Mouse (Mus musculus) v-Abl transformed pro-B cells (cell line): ENCODE data around the gene Klra10.
"Not testable (repeated sequence)": the region's sequence is repeated elsewhere in the genome, so short reads cannot be mapped to it uniquely, and the experiment has no call there.

ENCODE experiments used
- in situ Hi-C, 2 experiments: fragments of 400-800 bp; cut with MboI; formaldehyde crosslinking; loops; one replicate each; pipeline ENCODE4 v1.15.1; 2025; ENCODE audit not compliant: unreplicated experiment in 2 of 2

Klra10 gene

DNA sequence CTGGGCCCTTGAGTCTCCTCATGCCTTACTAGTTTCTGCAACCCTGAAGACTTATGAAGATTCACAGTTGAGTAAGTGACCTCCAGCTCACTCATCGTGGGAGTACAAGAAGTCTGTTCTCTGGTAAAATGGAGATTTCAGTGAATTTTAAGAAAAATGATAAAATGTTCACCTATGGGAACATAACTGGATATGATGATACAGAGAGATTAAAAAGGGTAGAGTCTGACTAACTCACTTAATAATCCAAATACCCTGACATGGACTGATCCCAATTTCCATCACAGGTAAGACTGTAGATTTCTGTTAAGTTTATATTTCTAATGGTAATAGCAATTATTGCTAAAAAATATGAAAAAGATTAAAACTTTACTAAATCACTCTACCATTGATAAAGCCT is at the start of gene Klra10:
Klra10 (minus strand) TSS at position 101 of the 400 bp plus-strand sequence.
- in situ Hi-C loops, result not testable (repeated sequence)

DNA sequence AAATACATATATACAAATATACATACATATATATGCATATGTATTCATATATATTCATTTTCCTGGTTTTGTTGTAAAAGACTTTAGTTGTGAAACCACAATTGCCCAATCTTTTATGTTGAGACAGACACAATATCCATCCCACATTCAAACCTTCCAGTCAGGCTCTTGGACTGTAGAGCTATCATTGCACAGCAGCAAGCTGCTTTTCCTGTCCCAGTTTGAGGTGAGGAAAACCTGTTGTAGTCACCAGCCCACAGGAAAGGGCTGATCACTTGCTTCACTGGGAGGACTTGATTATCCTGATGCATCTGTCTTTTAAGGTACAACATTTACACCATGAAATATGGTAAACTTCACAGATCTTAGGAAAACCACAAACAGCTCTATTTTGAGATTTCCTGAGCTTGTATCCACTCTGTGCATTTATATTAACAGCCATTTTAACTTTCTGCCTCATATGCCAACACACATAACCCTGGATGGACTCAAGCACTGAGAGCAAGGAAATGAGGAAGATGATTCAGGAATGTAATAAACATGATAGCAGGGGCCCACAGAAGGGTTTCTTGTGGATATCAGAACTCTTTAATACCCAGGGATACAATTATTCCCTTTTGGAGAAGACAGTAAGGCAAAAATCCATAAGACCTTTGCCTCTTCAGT is 6.4 kb upstream of the Klra10 start:
- in situ Hi-C loops, result no loop called here

DNA sequence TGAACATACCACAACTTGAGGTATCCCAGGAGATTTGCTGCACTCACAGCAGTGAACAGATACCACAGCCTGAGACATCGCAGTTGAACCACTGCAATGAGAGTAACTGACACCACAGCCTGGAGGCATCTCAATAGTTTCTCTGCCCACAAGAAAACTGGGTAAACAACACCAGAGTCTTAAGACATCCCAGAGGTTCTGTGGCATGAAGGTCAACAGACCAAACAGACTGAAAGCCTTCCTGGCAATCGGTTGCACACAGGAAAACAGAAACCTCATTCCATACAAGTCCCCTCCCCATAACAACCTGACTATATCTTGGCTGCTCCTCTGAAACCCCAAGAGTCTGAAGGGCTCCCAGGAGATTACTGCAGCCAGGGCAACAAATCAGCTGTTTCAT is 26.4 kb downstream of the Klra10 start:
- in situ Hi-C loops, result no loop called here

DNA sequence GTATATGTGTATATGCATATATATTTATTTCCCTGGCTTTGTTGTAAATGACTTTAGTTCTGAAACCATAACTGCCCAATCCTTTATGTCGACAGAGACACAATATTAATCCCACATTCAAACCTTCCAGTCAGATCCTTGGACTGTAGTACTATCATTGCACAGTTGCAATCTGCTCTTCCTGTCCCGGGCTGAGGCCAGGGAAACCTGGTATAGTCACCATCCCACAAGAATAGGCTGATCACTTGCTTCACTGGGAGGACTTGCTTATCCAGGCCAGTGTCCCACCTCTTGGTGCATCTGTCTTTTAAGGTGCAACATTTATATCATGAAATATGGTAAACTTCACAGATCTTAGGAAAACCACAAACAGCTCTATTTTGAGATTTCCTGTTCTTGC is 44.2 kb downstream of the Klra10 start:
- in situ Hi-C loops, result loop anchor here (5.0 to 25.0 kb wide), 7 partner anchors 205 to 1117 kb away; partner anchors contain the start of genes Klra5 (in 1 of the 2), Klre1 (in 1 of the 2), Magohb (in 1 of the 2) and Styk1 (in 1 of the 2)

DNA sequence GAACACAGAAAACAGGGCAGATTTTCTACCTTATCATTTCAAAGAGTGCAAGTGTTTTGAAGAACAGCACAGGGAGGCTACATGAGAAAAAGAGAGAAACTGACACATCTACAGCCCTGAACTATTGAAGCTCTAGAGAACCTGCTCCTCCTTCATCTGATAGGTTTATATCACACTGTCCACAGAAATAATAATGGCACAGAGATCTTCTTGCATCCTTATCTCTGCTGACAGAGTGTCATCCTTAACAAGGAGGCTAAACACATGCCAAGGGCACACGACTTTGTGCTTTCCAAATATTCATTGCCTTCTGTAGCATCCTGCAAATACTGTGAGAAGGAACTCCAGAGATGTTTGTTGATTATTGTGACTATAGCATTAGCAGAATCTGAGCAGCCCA is 45.1 kb downstream of the Klra10 start:
- in situ Hi-C loops, result loop anchor here (5.0 to 25.0 kb wide), 7 partner anchors 204 to 1118 kb away; partner anchors contain the start of genes Klra5 (in 1 of the 2), Klre1 (in 1 of the 2), Magohb (in 1 of the 2) and Styk1 (in 1 of the 2)

DNA sequence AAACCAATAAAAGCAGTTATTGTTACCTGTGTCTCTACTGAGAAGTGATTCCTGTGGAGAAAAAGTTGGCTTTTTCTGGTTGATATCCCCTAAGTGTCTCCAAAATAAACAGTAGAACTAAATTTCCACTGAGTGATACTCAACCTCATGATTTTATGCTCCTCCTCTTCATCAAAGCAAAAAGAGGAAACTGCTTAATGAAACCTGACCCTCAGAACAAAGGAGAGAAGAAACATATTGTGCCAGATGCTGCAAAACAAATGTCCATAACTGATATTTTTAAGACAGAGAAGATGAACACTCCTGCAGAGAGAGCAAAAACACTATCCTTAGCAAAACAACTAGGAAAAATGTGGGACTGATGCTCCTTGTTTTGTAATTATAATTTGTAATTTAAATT is 48.5 kb downstream of the Klra10 start, which contains the start of gene Klra7:
Klra7 (minus strand) TSS at position 101 of the 400 bp plus-strand sequence.
- in situ Hi-C loops, result loop anchor here (10.0 to 25.0 kb wide), 4 partner anchors 318 to 1122 kb away; partner anchors contain the start of genes Klra5 (in 1 of the 2), Magohb (in 1 of the 2) and Styk1 (in 1 of the 2)
